Mouse (Mus musculus) layer of hippocampus, postnatal 14 days (tissue): ENCODE measurements around the gene Gm45521. TPM values are rescaled to one million over a fixed set of nuclear protein-coding genes. Genes with fewer than 3 reads are reported as not detected.
"Not testable (repeated sequence)": the region's sequence is repeated elsewhere in the genome, so short reads cannot be mapped to it uniquely, and the experiment has no call there.

Experiments
- DNase-seq, 2 experiments: peaks; one replicate each; pipeline ENCODE4 v3.0.0; 2021 to 2022; ENCODE audit warnings: low spot score in 2 of 2, mixed read lengths in 1 of 2
- total RNA-seq, 2 experiments: library from RNA; stranded (reverse); gene quantifications; 2 replicates each; pipeline ENCODE4 v1.2.3; 2021

Gene Gm45521
- total RNA-seq, 2 experiments from 2014 or later, result not detected

- DNase-seq, result peak; percentile 93 to 94
Measured at GRCm38 (mm10) chr14:7997255-7997696, 40.2 kb downstream of the Gm45521 start.

- no peak for DNase-seq
Measured at GRCm38 (mm10) chr14:7999030-7999429, 41.9 kb downstream of the Gm45521 start.

GRCm38 (mm10) chr14:7999435-7999834 lies 42.3 kb downstream of the Gm45521 start:
- DNase-seq, result no peak

- DNase-seq, result no peak
Measured at GRCm38 (mm10) chr14:8000247-8000646, 43.2 kb downstream of the Gm45521 start.

- DNase-seq, result peak in 1 of 2 experiments; percentile 49
Measured at GRCm38 (mm10) chr14:8000831-8001685, 44.0 kb downstream of the Gm45521 start.

GRCm38 (mm10) chr14:8002432-8003092 lies 45.5 kb downstream of the Gm45521 start, which contains the start of gene Abhd6:
Abhd6 (plus strand) TSS chr14:8002902.
- peak; percentile 83 to 84 for DNase-seq

GRCm38 (mm10) chr14:8003093-8003670 lies 46.1 kb downstream of the Gm45521 start:
- peak in 1 of 2 experiments; percentile 62 for DNase-seq

- DNase-seq, result no peak
Measured at GRCm38 (mm10) chr14:8003727-8004670, 46.9 kb downstream of the Gm45521 start.

GRCm38 (mm10) chr14:8006061-8006460 lies 49.0 kb downstream of the Gm45521 start:
- not testable (repeated sequence) for DNase-seq

- DNase-seq, result no peak
Measured at GRCm38 (mm10) chr14:8007084-8007483, 50.0 kb downstream of the Gm45521 start.

GRCm38 (mm10) chr14:8007486-8007885 lies 50.4 kb downstream of the Gm45521 start:
- DNase-seq, result no peak

GRCm38 (mm10) chr14:8007923-8008322 lies 50.8 kb downstream of the Gm45521 start:
- no peak for DNase-seq

Other genes starting within 250 kb of the Gm45521 start
- not detected for gene Gm26661, start 165.7 kb upstream of the Gm45521 start, total RNA-seq
- gene Flnb, start 139.3 kb upstream of the Gm45521 start, total RNA-seq, result 10 to 100 TPM; 35.7 to 78.7 TPM
- gene Dnase1l3, start 37.3 kb downstream of the Gm45521 start, total RNA-seq, result not detected
- 10 to 100 TPM; 61.4 to 61.8 TPM for gene Abhd6, start 45.6 kb downstream of the Gm45521 start, total RNA-seq
- 10 to 100 TPM; 24.5 to 25.4 TPM for gene Rpp14, start 123.1 kb downstream of the Gm45521 start, total RNA-seq
- gene Pxk, start 140.9 kb downstream of the Gm45521 start, total RNA-seq, result 10 to 100 TPM; 25.7 to 26.4 TPM
- gene Pdhb, start 215.7 kb downstream of the Gm45521 start, total RNA-seq, result 100 to 1,000 TPM; 211 to 216 TPM